Mouse (Mus musculus) neural tube, embryonic 14.5 days (tissue): ENCODE results near the gene Arl6. TPM values are rescaled to one million over a fixed set of nuclear protein-coding genes. Genes with fewer than 3 reads are reported as not detected.

Experiments used
- polyA plus RNA-seq: library from polyadenylated mRNA; unstranded; fragments of >200 nt; fragmentation: Nextera tagmentation; extraction: Ambion mirVana; gene quantifications from 2 replicates; pipeline ENCODE4 v1.2.1, GENCODE M21; 2014

Gene Arl6
- polyA plus RNA-seq, 1 experiment from 2014 or later: 50.5 TPM

Other genes with a start within 250 kb of the Arl6 start
- gene Gabrr3, start 232.1 kb downstream of the Arl6 start, polyA plus RNA-seq: 0.04 TPM in 1 of 2 replicates, not detected in the other
- gene Riox2, start 167.6 kb downstream of the Arl6 start, polyA plus RNA-seq: 12.2 and 12.8 TPM in 2 replicates
- 2.2 and 3.9 TPM in 2 replicates for gene Crybg3, start 38.4 kb downstream of the Arl6 start, polyA plus RNA-seq